Mouse (Mus musculus) duodenum, adult 2 months (tissue): ENCODE data around the gene Olfr1477. TPM values are rescaled to one million over a fixed set of nuclear protein-coding genes. Genes with fewer than 3 reads are reported as not detected.

Source experiments
- polyA plus RNA-seq: library from polyadenylated mRNA; depleted of rRNA; stranded (reverse); fragments of >200 nt; gene quantifications from 2 replicates; pipeline ENCODE4 v1.2.3, GENCODE M21; 2012; ENCODE audit warnings: low replicate concordance; rRNA removed

The Olfr1477 gene
- not detected in 2 replicates for polyA plus RNA-seq

DNA sequence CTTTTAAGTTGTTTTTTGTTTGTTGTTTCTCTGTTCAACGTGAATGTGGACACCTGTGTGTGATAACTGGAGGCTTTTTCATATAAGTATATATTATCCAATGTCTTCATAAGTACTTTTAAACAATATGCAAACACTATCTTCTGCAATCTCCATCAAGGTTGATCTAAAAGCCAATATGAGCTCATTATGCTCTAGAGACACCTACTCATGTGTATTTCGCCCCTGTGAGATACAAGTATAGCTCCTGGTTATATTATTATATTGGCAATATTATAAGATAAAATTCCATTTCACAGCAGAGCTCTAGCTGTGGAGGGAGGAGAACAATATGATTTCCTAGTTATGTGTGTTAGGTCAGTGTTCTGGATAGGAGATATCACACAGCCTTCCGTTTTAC lies at the start of gene Olfr1477:
TSS of gene Olfr1477 (plus strand) at position 301 of the 400 bp plus-strand sequence.

DNA sequence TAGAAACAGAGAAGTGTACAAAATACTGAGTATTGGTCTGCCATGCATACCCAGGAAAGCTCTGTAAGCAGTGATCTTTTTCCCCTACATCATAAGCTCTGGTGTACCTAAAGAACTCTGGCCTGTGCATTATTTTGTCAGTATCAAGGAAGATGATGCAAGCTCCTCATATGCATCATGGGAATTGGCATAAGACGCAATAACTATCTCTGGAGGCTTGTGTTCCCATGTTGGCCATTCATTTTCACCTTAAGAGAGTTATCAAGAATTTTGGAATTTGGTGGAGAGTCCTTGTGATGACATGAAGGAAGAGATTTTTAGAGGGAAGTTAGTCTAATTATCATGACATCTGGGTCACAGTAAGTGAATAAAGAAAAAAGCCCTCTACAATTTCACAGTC lies 44.4 kb upstream of the Olfr1477 start, which contains the start of gene Olfr1472:
TSS of gene Olfr1472 (minus strand) at position 101 of the 400 bp plus-strand sequence.

DNA sequence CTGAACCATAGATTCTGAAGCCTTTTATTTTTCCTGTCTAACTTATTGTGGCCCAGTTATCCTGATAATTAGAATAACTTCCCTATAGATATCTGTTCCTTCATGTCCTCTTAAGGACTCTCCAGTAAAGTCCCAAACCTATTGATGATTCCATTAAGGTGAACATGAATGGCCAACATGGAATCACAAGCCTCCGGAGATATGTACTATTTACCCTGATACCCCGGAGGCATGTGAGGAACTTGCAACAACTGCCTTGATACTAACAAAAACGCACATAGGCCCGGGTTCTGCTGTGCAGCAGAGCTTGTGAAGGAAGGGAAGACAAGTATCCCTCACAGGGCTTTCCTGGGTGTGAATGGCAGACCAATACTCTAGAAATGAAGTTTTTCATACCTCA lies 31.1 kb upstream of the Olfr1477 start, which contains the start of gene Olfr1474:
TSS of gene Olfr1474 (plus strand) at position 301 of the 400 bp plus-strand sequence.

DNA sequence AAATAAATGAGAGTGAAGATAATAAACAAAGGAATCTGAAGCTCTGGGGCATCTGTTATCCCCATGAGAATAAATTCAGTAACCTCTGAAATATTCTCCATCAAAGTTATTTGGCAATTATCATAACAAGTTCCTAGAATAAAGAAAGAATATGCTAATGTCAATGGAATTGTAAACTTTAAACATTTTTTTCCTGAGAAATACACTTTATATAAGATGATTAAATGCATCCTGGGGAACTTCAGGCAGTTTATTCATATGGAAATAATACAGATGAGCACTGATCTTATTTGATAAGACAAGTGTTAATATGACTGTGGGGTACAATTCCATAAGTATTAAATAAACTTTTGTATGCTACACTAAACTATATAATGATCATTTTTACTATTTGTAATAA lies 20.2 kb upstream of the Olfr1477 start, which contains the start of gene Olfr1475:
TSS of gene Olfr1475 (minus strand) at position 101 of the 400 bp plus-strand sequence.

DNA sequence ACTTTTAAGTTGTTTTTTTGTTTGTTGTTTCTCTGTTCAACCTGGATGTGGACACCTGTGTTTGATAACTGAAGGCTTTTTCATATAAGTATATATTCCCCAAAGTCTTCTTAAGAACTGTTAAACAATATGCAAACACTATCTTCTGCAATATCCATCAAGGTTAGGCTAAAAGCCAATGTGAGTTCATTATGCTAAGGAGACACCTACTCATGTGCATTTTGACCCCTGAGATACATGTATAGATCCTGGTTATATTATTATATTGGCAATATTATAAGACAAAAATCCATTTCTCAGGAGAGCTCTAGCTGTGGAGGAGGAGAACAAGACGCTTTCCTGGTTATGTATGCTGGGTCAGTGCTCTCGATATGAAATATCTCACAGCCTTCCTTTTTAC lies 27.3 kb downstream of the Olfr1477 start, which contains the start of gene Olfr1480:
TSS of gene Olfr1480 (plus strand) at position 301 of the 400 bp plus-strand sequence.

Other genes with a start within 250 kb of the Olfr1477 start
- gene Olfr1465, start 185.0 kb upstream of the Olfr1477 start, polyA plus RNA-seq, result not detected in 2 replicates
- not detected in 2 replicates for gene Olfr1466, start 161.7 kb upstream of the Olfr1477 start, polyA plus RNA-seq
- not detected in 2 replicates for gene Olfr1467, start 138.3 kb upstream of the Olfr1477 start, polyA plus RNA-seq
- not detected in 2 replicates for gene Olfr1469, start 92.7 kb upstream of the Olfr1477 start, polyA plus RNA-seq
- not detected in 2 replicates for gene Olfr1471, start 57.1 kb upstream of the Olfr1477 start, polyA plus RNA-seq
- gene Olfr1472, start 44.5 kb upstream of the Olfr1477 start, polyA plus RNA-seq, result not detected in 2 replicates
- gene Olfr1474, start 31.0 kb upstream of the Olfr1477 start, polyA plus RNA-seq, result not detected in 2 replicates
- not detected in 2 replicates for gene Olfr1475, start 20.4 kb upstream of the Olfr1477 start, polyA plus RNA-seq
- gene Olfr1480, start 27.4 kb downstream of the Olfr1477 start, polyA plus RNA-seq, result not detected in 2 replicates
- not detected in 2 replicates for gene Olfr1484, start 83.0 kb downstream of the Olfr1477 start, polyA plus RNA-seq
- gene Olfr1487, start 116.8 kb downstream of the Olfr1477 start, polyA plus RNA-seq, result not detected in 2 replicates
- gene Olfr1489, start 131.1 kb downstream of the Olfr1477 start, polyA plus RNA-seq, result not detected in 2 replicates
- gene Olfr1490, start 150.5 kb downstream of the Olfr1477 start, polyA plus RNA-seq, result not detected in 2 replicates
- gene Olfr1491, start 196.7 kb downstream of the Olfr1477 start, polyA plus RNA-seq, result not detected in 2 replicates
- gene Olfr1493-ps1, start 222.7 kb downstream of the Olfr1477 start, polyA plus RNA-seq, result not detected in 2 replicates
- not detected in 2 replicates for gene Olfr1494, start 239.2 kb downstream of the Olfr1477 start, polyA plus RNA-seq